Mouse (Mus musculus) inflammation-experienced regulatory T-cells, adult 6 months (primary cell): ENCODE results near the gene Rhbdf2. TPM values are rescaled to one million over a fixed set of nuclear protein-coding genes. Genes with fewer than 3 reads are reported as not detected.
A peak's percentile ranks its signal among the peaks of the same experiment; 100 is the strongest.

ENCODE experiments used
- ATAC-seq: one replicate; pipeline ENCODE4 v1.8.0; 2017
- polyA plus RNA-seq, 3 experiments: library from polyadenylated mRNA; unstranded; fragments of 100-300 nt; shearing (Covaris generic); gene quantifications; one replicate each; pipeline ENCODE4 v1.2.1; 2017

Gene Rhbdf2
- polyA plus RNA-seq, 3 experiments from 2014 or later: 3.4 to 9.3 (median 3.9) TPM

- no peak for ATAC-seq
These were observed 40.5 kb downstream of the Rhbdf2 start, which contains the start of gene Aanat for GRCm38 (mm10) chr11:116586310-116586709. TSS of gene Aanat (plus strand) at chr11:116586432.

DNA sequence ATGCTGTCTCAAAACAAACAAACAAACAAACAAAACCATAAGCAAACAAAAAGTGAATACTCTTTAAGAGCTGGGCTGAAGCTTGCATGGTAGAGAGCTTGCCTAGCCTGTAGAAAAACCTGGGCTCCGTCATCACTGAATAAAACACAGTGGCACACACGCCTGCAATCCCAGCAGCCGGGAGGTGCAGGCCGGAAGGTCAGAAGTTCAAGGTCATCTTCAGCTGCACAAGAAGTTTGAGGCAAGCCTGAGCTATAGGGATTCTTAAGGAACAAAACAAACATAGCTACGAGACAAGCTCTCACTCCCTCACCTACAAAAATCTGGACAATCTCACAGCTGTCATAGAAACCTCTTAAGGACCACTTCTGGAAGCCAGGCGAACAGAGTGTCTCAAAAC lies 41.1 kb downstream of the Rhbdf2 start:
- no peak for ATAC-seq

- peak; percentile 91 for ATAC-seq
These were observed 45.4 kb downstream of the Rhbdf2 start, which contains the start of gene Ube2o for GRCm38 (mm10) chr11:116581376-116581814. TSS of gene Ube2o (minus strand) at chr11:116581447.

DNA sequence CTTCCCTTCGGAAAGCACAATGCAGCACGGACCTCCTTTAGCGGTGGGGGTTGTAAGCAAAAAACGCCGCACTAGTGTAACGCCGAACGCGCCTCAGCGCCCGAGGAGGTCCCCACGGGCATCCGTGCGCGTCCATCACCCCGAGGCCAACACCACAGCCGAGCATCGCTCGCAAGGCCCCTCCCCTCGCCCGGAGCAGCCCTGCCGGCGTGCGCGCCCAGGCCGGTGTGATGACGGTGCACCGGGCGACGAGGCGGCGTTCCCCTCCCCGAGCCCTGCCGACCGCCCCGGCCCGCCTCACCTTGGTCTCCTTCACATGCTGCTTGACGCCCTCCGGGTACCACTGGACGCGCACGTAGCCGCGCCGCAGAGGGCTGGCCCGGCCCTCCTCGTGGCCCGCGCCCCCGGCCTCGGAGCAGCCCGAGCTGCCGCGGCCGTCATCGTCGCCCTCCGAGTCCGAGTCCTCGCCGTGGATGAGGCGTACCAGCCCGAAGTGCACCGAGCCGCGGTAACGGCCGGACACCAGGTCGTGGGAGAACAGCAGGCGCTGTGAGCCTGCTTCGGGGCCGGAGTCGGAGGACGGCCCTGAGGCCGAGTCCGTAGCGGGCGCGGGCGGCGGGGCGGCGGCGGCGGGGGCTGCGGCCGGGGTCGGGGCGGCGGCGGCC lies 46.0 kb downstream of the Rhbdf2 start:
- peak; percentile 69 for ATAC-seq

GRCm38 (mm10) chr11:116580031-116580652 lies 46.7 kb downstream of the Rhbdf2 start:
- ATAC-seq: no peak

- ATAC-seq: no peak
These were observed 47.5 kb downstream of the Rhbdf2 start for GRCm38 (mm10) chr11:116579280-116579679.

DNA sequence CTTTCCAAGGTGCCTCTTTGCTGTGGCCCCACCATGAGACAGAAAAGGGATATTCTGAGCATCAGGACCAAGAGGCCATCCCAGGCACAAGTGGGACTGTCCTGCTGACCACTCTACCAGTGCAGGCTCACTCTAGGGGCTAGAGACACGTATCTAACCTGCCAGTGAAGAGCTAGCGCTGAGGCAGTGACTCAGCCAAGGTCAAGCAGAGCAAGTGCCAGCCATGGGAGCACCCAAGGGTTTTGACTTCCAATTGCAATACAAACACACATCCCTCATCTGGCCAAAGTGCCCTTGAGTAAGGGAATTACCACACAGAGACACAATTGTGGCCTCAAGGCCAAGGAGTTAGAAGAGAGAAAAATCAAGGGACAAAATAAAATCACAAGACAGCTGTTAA lies 51.4 kb downstream of the Rhbdf2 start:
- no peak for ATAC-seq

GRCm38 (mm10) chr11:116574982-116575381 lies 51.8 kb downstream of the Rhbdf2 start:
- no peak for ATAC-seq

DNA sequence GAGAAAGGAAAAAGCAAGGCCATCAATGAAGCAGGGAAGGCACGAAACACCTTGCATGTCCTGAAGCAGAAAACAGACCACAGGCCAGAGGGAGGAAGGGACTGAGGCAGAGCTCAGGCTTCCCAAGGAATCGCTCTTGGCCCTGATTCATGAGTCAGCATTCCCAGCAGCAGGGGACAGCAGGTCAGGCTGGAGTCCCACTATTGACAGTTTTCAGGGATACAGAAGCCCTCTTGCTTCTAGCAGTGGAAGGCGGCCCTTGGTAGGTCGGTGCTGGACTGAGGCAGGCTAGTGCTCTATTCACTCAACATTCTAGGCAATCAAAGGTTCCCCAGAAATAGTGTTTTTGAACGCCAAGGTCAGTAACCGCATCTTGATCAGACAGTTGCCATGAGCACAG lies 52.3 kb downstream of the Rhbdf2 start:
- no peak for ATAC-seq

DNA sequence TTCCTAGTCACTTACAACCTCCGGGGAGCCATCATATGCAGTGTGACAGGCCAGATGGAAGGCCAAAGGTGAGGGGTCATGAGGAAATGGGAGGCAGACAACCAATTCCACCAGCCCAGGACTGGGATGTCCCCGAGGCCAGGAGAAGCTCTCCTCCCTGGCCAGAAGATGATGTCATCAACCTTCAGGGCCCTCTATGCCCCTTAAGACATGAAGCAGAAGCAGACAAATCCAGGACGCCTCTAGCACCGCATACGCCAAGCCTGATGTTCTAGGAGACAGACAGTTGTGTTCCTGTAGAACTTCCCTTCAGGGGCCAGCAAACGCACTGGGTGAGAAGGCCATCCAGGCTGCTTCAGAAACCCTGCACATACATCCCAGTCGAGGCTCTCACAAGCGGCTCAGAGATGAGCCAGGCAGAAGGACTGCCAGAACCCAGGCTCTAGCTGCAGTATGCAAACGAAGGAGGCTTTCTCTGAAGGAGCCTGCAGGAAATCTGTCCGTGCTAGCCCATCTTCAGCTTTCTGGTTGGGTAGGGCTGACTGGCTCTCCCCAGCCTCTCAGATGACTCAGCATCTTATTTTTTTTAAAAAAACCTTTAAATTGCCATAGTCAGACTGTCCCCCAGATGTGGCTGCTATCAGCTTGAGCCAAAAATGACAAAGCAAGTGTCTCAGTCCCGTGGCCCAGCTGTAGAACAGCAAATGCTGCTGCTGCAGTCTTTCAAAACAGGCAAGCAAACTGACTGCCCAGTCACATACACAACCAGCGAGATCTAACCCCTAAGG lies 53.9 kb downstream of the Rhbdf2 start:
- ATAC-seq: no peak

GRCm38 (mm10) chr11:116571767-116572679 lies 54.8 kb downstream of the Rhbdf2 start:
- ATAC-seq: no peak

GRCm38 (mm10) chr11:116570821-116571220 lies 56.0 kb downstream of the Rhbdf2 start:
- ATAC-seq: no peak

GRCm38 (mm10) chr11:116567531-116567930 lies 59.3 kb downstream of the Rhbdf2 start:
- no peak for ATAC-seq

DNA sequence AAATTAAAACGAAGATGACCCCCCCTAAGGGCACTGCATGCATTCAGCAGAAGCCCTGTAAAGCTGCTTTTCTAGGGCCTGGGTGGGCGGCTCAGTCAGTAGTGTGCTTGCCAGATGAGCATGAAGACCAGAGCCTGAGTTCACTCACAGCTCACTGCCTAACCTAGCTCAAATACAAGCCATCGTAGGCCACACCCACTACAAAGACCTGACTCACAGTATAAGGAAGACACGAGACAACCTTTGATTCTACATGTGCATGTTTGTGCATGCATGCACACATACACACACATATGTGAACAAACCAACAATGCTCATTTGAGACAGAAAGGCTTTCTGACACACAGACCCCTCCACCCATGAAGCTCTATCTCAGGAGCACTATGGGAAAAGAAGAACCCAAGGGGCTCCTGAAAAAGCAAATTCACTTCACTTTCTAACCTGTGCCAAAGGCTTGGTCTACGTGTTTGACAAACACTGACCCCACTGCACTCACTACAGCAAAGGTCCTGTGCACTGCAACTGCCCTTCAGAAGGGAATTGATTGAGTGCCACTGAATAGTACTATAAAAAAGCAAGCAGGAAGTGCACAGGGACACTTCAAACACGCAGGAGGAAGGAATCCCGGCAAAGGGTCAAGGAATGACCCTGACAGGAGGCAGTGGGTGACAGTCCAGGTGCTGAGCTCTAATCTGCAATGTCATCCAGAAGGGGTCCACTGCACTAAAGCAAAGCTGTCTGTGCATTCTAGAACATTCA lies 61.4 kb downstream of the Rhbdf2 start:
- ATAC-seq: no peak

DNA sequence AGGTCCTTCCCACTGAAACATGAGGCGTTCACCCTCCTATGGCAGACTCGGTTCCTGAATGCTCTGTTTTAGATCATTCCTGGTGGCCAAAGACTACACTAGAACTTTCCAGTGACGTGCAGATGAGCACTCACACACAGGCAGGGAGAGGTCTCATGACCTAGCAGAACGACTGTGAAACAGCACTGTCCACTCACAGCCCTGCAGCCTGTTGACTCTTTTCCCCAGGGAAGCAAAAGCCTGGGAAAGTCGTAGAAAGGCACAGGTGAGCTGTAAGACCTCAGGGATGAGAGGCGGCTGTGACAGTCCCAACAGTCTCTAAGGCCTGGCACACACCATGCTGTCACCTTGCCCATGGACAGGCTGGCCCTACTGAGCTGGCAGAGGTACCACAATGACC lies 70.5 kb downstream of the Rhbdf2 start:
- no peak for ATAC-seq

- no peak for ATAC-seq
These were observed 71.2 kb downstream of the Rhbdf2 start for GRCm38 (mm10) chr11:116555572-116555971.

GRCm38 (mm10) chr11:116554171-116554878 lies 72.5 kb downstream of the Rhbdf2 start:
- ATAC-seq: no peak

DNA sequence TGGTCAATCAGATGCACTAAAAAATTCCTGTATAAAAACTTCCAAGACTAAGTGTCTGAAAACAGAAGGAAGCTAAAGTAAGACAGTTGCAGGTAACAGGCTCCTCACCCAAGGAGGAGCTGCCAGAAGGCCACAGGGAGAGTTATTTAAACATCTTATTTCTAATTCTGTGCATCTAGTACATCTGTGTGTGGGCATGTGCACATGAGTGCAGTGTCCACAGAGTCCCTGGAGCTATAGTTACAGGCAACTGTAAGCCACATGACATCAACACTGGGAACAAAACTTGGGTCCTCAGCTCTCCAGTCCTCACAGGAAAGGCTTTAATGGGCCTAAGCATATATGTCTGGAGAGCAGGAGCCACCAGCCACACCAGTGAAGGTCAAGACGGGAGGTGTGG lies 74.6 kb downstream of the Rhbdf2 start:
- no peak for ATAC-seq

- no peak for ATAC-seq
These were observed 76.1 kb downstream of the Rhbdf2 start for GRCm38 (mm10) chr11:116550748-116551147.

DNA sequence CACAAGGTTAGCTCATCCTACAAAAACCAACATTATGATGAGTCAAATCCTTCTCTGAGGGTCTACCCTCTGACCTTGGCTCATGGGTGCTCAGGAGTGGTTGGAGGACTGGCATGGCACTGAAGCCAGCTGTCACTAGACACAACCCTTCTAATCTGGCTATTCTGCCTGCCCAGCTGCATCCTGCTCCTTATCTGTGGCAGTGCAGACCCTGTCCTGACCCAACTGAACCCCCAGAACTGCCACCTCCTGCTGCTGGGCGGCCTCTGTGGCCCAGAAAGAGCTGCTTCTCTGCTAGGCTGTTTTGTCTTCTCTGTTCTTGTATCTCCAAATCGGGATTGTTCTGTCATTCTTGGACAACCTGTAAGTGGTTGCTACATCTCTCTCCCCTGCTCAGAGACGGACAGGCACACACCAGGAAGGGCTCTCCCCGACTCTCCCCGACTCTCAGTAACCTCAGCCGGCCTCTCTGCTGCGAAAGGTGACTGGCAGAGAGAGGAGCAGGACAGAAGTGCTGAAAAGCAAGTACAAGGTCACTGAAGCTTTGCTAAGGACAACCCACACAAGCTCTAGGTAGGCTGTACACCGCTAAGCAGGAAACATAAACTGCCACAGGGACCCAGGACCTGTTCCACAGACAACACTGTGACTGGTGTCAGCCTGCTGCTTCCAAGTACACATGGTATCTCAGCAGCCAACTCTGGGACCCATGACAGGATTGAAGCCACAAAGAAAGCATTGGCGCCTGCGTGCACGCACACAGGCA lies 77.4 kb downstream of the Rhbdf2 start:
- ATAC-seq: no peak
